Mouse (Mus musculus): Measurements from ENCODE around the gene Dock9.

Gene Dock9

GRCm38 (mm10) chr14:121585906-121586765 lies 211.5 kb downstream of the Dock9 start:
- DNase-seq (ENCODE audit: low spot score) = no peak

GRCm38 (mm10) chr14:121579055-121579454 lies 218.6 kb downstream of the Dock9 start:
- peak; percentile 48 for DNase-seq (ENCODE audit: low spot score)

GRCm38 (mm10) chr14:121573391-121573790 lies 224.2 kb downstream of the Dock9 start:
- no peak for DNase-seq (ENCODE audit: low spot score)

- no peak for DNase-seq (ENCODE audit: low spot score)
These were observed 230.8 kb downstream of the Dock9 start for GRCm38 (mm10) chr14:121566794-121567201.

- DNase-seq (ENCODE audit: low spot score) = no peak
These were observed 231.7 kb downstream of the Dock9 start for GRCm38 (mm10) chr14:121565930-121566329.

- DNase-seq (ENCODE audit: low spot score) = no peak
These were observed 233.0 kb downstream of the Dock9 start for GRCm38 (mm10) chr14:121564656-121565055.

- DNase-seq (ENCODE audit: low spot score) = no peak
These were observed 233.7 kb downstream of the Dock9 start for GRCm38 (mm10) chr14:121563954-121564353.

- DNase-seq (ENCODE audit: low spot score) = no peak
These were observed 238.6 kb downstream of the Dock9 start for GRCm38 (mm10) chr14:121559026-121559425.

- DNase-seq (ENCODE audit: low spot score) = no peak
These were observed 241.0 kb downstream of the Dock9 start for GRCm38 (mm10) chr14:121556401-121557315.

- no peak for DNase-seq (ENCODE audit: low spot score)
These were observed 243.9 kb downstream of the Dock9 start for GRCm38 (mm10) chr14:121553785-121554184.

GRCm38 (mm10) chr14:121552586-121552985 lies 245.1 kb downstream of the Dock9 start:
- DNase-seq (ENCODE audit: low spot score) = no peak

- DNase-seq (ENCODE audit: low spot score) = no peak
These were observed 247.8 kb downstream of the Dock9 start for GRCm38 (mm10) chr14:121549834-121550233.

- DNase-seq (ENCODE audit: low spot score) = no peak
These were observed 249.9 kb downstream of the Dock9 start for GRCm38 (mm10) chr14:121547745-121548144.

- DNase-seq (ENCODE audit: low spot score) = no peak
These were observed 251.0 kb downstream of the Dock9 start for GRCm38 (mm10) chr14:121546621-121547020.

GRCm38 (mm10) chr14:121545551-121546331 lies 251.9 kb downstream of the Dock9 start:
- no peak for DNase-seq (ENCODE audit: low spot score)

GRCm38 (mm10) chr14:121541262-121541661 lies 256.4 kb downstream of the Dock9 start:
- DNase-seq (ENCODE audit: low spot score) = no peak

GRCm38 (mm10) chr14:121534501-121534900 lies 263.1 kb downstream of the Dock9 start:
- DNase-seq (ENCODE audit: low spot score) = no peak

GRCm38 (mm10) chr14:121530853-121531252 lies 266.8 kb downstream of the Dock9 start:
- DNase-seq (ENCODE audit: low spot score) = no peak

- DNase-seq (ENCODE audit: low spot score) = no peak
These were observed 269.8 kb downstream of the Dock9 start for GRCm38 (mm10) chr14:121527883-121528282.

- DNase-seq (ENCODE audit: low spot score) = no peak
These were observed 270.4 kb downstream of the Dock9 start for GRCm38 (mm10) chr14:121527201-121527600.

GRCm38 (mm10) chr14:121521709-121522108 lies 275.9 kb downstream of the Dock9 start:
- no peak for DNase-seq (ENCODE audit: low spot score)

- DNase-seq (ENCODE audit: low spot score) = no peak
These were observed 280.8 kb downstream of the Dock9 start for GRCm38 (mm10) chr14:121516881-121517280.
